Mouse (Mus musculus) lung, postnatal 36 days (tissue): Measurements from ENCODE around the gene Ccno.

Source experiments
- DNase-seq: peaks from one replicate; pipeline ENCODE4 v3.0.0; 2022; ENCODE audit warnings: mixed read lengths

Ccno gene

GRCm38 (mm10) chr13:112987532-112987943 is at the start of gene Ccno:
Gene Ccno, plus strand, starts transcription at chr13:112987802.
- peak; percentile 96 for DNase-seq

GRCm38 (mm10) chr13:112938130-112938529 is 49.5 kb upstream of the Ccno start:
- peak; percentile 35 for DNase-seq

GRCm38 (mm10) chr13:112941879-112942330 is 45.7 kb upstream of the Ccno start:
- DNase-seq = no peak

GRCm38 (mm10) chr13:112945312-112945711 is 42.3 kb upstream of the Ccno start:
- DNase-seq = no peak

GRCm38 (mm10) chr13:112945900-112946299 is 41.7 kb upstream of the Ccno start:
- peak; percentile 53 for DNase-seq

GRCm38 (mm10) chr13:112954067-112954466 is 33.5 kb upstream of the Ccno start:
- no peak for DNase-seq

GRCm38 (mm10) chr13:112963081-112963480 is 24.5 kb upstream of the Ccno start:
- DNase-seq = no peak

GRCm38 (mm10) chr13:112964421-112964820 is 23.2 kb upstream of the Ccno start:
- no peak for DNase-seq

- no peak for DNase-seq
Observed at GRCm38 (mm10) chr13:112967267-112967666, 20.3 kb upstream of the Ccno start.

GRCm38 (mm10) chr13:112976720-112977119 is 10.9 kb upstream of the Ccno start:
- no peak for DNase-seq

GRCm38 (mm10) chr13:112985605-112986450 is 1.8 kb upstream of the Ccno start:
- DNase-seq = no peak

- no peak for DNase-seq
Observed at GRCm38 (mm10) chr13:112986451-112986950, 1.1 kb upstream of the Ccno start.

- DNase-seq = peak; percentile 19
Observed at GRCm38 (mm10) chr13:112987991-112988390, 389 bp downstream of the Ccno start.

- no peak for DNase-seq
Observed at GRCm38 (mm10) chr13:112988866-112989265, 1.3 kb downstream of the Ccno start.

GRCm38 (mm10) chr13:112989541-112989940 is 1.9 kb downstream of the Ccno start:
- peak; percentile 75 for DNase-seq

GRCm38 (mm10) chr13:112990346-112990745 is 2.7 kb downstream of the Ccno start:
- peak; percentile 22 for DNase-seq

GRCm38 (mm10) chr13:112993531-112994152 is 6.0 kb downstream of the Ccno start, which contains the start of gene Mcidas:
Gene Mcidas, plus strand, starts transcription at chr13:112993845.
- peak; percentile 37 for DNase-seq

- peak; percentile 79 for DNase-seq
Observed at GRCm38 (mm10) chr13:112994191-112994590, 6.6 kb downstream of the Ccno start.

- no peak for DNase-seq
Observed at GRCm38 (mm10) chr13:112996407-112996806, 8.8 kb downstream of the Ccno start.

GRCm38 (mm10) chr13:112997369-112997768 is 9.8 kb downstream of the Ccno start:
- no peak for DNase-seq

- peak; percentile 38 for DNase-seq
Observed at GRCm38 (mm10) chr13:112998427-112999201, 11.0 kb downstream of the Ccno start.

- no peak for DNase-seq
Observed at GRCm38 (mm10) chr13:113000090-113000489, 12.5 kb downstream of the Ccno start.
